Mouse (Mus musculus) hindbrain, embryonic 12.5 days (tissue): Measurements from ENCODE around the gene Tfb1m. TPM values are rescaled to one million over a fixed set of nuclear protein-coding genes. Genes with fewer than 3 reads are reported as not detected.

Source experiments
- ATAC-seq: fragments of 200-750 bp; cut with Nextera tagmentation; 2 replicates; pipeline ENCODE4 v1.8.0; 2017; ENCODE audit warnings: moderate TSS enrichment; ENCODE audit not compliant: low FRiP score
- H3K27ac ChIP-seq: fragments of 300-500 bp; sonication (generic); 2 replicates; pipeline ENCODE4 v1.5.1; 2016; ENCODE audit warnings: mild to moderate bottlenecking
- H3K27me3 ChIP-seq: fragments of 300-500 bp; sonication (generic); 2 replicates; pipeline ENCODE4 v1.6.1; 2016; ENCODE audit warnings: mild to moderate bottlenecking
- H3K36me3 ChIP-seq: fragments of 300-500 bp; sonication (generic); 2 replicates; pipeline ENCODE4 v1.6.1; 2016; ENCODE audit warnings: mild to moderate bottlenecking
- H3K4me1 ChIP-seq: fragments of 300-500 bp; sonication (generic); 2 replicates; pipeline ENCODE4 v1.6.1; 2016
- H3K4me2 ChIP-seq: fragments of 300-500 bp; sonication (generic); replicated peaks from 2 replicates; pipeline ENCODE4 v1.6.1; 2016; ENCODE audit warnings: mild to moderate bottlenecking
- H3K4me3 ChIP-seq: fragments of 300-500 bp; sonication (generic); 2 replicates; pipeline ENCODE4 v1.5.1; 2016; ENCODE audit warnings: mild to moderate bottlenecking
- H3K9ac ChIP-seq: fragments of 300-500 bp; sonication (generic); 2 replicates; pipeline ENCODE4 v1.6.1; 2016; ENCODE audit warnings: mild to moderate bottlenecking, moderate library complexity
- H3K9me3 ChIP-seq: fragments of 300-500 bp; sonication (generic); replicated peaks from 2 replicates; pipeline ENCODE4 v1.6.1; 2016; ENCODE audit warnings: mild to moderate bottlenecking
- WGBS: fragments of 180-500 bp; shearing (Covaris S2); methylation state at CpG from one replicate; pipeline ENCODE4 v1.1.7; 2016; 5-methylcytosine and 5-hydroxymethylcytosine counted together
- polyA plus RNA-seq: library from polyadenylated mRNA; unstranded; fragments of >200 nt; fragmentation: Nextera tagmentation; extraction: Ambion mirVana; gene quantifications from 2 replicates; pipeline ENCODE4 v1.2.1, GENCODE M21; 2016

Gene Tfb1m
- polyA plus RNA-seq, 1 experiment from 2014 or later, result 16.1 TPM

DNA sequence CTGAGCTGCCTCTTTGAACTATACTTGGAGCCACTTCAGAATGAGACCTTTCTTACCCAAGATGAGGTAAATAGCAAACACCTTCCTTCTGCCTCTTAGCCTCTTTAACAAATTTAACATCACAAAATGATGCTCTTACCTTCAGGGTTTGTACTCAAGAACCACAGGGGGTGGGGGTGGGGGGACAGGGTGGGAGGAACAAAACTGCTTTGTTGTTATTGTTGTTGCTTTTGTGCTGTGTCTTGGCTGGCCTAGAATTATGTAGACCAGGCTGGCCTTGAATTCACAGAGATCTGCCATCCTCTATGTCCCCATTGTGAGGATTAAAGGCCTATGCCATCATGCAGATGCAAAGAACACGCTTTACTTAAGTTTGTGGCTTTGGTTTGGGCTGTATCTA is 51.9 kb downstream of the Tfb1m start:
- Histone ChIP-seq H3K27ac (no peak overlapping the region), H3K36me3 (no peaks in the 10 kb centered on the region), H3K27me3 (no peaks in the 10 kb centered on the region), H3K9ac (no peak overlapping the region), H3K4me2 (no peak overlapping the region), H3K4me3 (no peak overlapping the region), H3K9me3 (no peaks in the 10 kb centered on the region), H3K4me1 (no peaks in the 10 kb centered on the region)
- no peak for ATAC-seq
- 83% methylated on average over 1 of the region's 1 CpGs for WGBS

DNA sequence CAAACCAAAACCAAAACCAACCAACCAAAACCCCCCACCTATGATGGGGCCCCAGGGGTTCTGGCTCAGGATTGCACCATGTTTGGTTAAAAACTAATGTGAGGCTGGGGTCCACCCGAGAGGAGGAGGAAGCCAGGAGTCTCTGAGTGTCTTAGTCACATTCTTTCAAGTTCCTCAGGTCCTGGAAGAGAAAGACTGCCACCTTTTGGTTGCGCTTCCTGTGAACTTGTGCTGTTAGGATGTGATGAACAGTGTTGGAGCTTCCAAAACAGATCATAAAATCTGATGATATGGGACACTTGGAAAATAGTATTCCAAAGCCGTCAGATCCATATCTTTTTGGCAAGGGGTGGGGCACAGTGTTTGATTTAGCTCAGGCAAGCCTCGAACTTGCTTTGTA is 56.6 kb downstream of the Tfb1m start:
- 86% methylated on average over 4 of the region's 4 CpGs for WGBS
- Histone ChIP-seq H3K9me3 (no peaks in the 10 kb centered on the region), H3K27me3 (no peaks in the 10 kb centered on the region), H3K27ac (no peak overlapping the region), H3K36me3 (no peaks in the 10 kb centered on the region), H3K4me3 (no peak overlapping the region), H3K9ac (no peak overlapping the region), H3K4me1 (no peaks in the 10 kb centered on the region), H3K4me2 (no peak overlapping the region)
- no peak for ATAC-seq

DNA sequence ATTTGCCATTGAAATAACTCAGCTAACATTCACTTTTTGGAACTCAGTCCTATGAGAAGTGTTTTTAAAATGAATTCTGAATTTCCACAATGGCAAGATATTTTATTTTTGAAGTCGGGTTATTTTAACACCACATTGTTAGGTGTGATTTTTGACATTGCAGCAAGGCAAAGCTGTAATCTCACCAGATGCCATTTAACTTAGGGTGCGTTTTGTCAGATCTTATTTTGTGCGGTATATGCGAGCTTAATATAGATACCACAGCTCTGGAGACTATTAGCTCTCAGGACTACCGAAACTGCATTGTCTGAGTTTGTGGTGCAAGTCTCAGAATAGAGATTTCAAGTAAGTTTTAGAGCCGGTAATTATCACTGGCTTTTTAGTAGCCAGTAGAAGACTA is 57.5 kb downstream of the Tfb1m start:
- H3K27ac ChIP-seq, result no peak overlapping the region
- H3K9ac ChIP-seq, result no peak overlapping the region
- no peaks in the 10 kb centered on the region for H3K9me3 ChIP-seq
- no peak overlapping the region for H3K4me3 ChIP-seq
- no peaks in the 10 kb centered on the region for H3K27me3 ChIP-seq
- no peaks in the 10 kb centered on the region for H3K36me3 ChIP-seq
- ATAC-seq, result no peak
- no peak overlapping the region for H3K4me2 ChIP-seq
- 95% methylated on average over 6 of the region's 6 CpGs for WGBS
- no peaks in the 10 kb centered on the region for H3K4me1 ChIP-seq

DNA sequence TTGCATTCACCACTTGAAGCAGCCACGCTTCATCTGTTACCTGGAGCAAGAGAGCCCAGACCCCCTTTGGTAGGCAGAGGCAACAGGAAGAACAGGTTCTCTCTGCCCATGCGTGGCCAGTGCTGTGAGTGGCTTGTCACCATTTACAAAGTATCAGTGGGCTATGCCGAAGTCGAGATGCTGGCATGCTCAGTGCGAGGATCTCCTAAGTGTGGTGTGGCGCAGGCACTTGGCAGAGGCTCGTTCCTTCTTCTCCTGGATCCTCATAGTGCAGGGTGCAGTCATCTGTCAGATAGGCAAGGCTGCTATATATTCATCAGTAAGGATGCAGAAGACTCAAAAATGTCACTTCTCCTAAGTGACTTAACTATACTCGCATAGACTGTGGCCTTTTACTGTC is 58.1 kb downstream of the Tfb1m start:
- H3K36me3 ChIP-seq, result no peaks in the 10 kb centered on the region
- WGBS, result 92% methylated on average over 8 of the region's 8 CpGs
- no peak for ATAC-seq
- H3K27me3 ChIP-seq, result no peaks in the 10 kb centered on the region
- H3K9me3 ChIP-seq, result no peaks in the 10 kb centered on the region
- no peak overlapping the region for H3K4me2 ChIP-seq
- no peak overlapping the region for H3K4me3 ChIP-seq
- H3K4me1 ChIP-seq, result no peaks in the 10 kb centered on the region
- no peak overlapping the region for H3K27ac ChIP-seq
- H3K9ac ChIP-seq, result no peak overlapping the region

DNA sequence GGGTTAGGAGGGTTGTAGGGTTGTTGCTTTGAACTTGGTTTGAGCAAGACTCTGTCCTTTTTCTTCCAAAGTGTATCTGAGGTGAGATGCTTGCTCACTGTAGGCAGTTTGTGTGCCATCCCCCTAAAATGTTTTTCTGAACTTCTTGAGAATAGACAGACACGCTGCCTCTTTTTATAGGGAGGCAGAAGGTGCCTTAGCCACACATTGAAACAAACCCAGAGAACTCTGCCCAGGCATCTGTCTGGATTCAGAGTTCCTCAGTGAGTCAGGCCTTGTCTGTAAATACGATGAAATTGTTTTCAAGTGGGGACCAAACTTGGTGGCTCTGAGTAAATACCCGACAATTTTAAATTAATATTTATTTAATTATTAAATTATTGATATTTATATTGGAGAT is 59.0 kb downstream of the Tfb1m start:
- 93% methylated on average over 3 of the region's 3 CpGs for WGBS
- H3K36me3 ChIP-seq, result no peaks in the 10 kb centered on the region
- H3K4me2 ChIP-seq, result no peak overlapping the region
- ATAC-seq, result no peak
- no peaks in the 10 kb centered on the region for H3K4me1 ChIP-seq
- no peaks in the 10 kb centered on the region for H3K27me3 ChIP-seq
- no peak overlapping the region for H3K4me3 ChIP-seq
- no peak overlapping the region for H3K9ac ChIP-seq
- no peaks in the 10 kb centered on the region for H3K9me3 ChIP-seq
- no peak overlapping the region for H3K27ac ChIP-seq

DNA sequence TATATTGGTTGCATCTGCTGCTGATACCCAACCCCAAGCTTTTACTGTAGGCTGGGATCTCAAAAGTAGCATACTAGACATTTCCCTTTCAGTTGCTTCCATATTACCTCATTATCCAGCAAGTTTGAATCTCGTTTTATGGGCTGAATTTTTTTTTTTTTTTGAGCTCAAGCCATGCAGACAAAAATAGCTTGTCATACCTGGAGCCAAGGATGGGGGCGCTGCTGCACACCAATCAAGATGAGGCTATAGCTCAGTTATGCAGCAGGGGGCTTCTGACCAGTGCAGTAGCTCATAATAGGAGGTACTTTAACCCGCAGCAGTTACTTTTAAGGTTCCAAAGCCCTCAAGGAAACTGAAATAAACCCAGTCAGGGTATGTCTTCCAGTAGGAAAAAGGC is 59.5 kb downstream of the Tfb1m start:
- Histone ChIP-seq H3K9me3 (no peaks in the 10 kb centered on the region), H3K36me3 (no peaks in the 10 kb centered on the region), H3K9ac (no peak overlapping the region), H3K4me3 (no peak overlapping the region), H3K27me3 (no peaks in the 10 kb centered on the region), H3K4me1 (no peaks in the 10 kb centered on the region), H3K27ac (no peak overlapping the region), H3K4me2 (no peak overlapping the region)
- WGBS, result 30% methylated on average over 3 of the region's 3 CpGs
- no peak for ATAC-seq

DNA sequence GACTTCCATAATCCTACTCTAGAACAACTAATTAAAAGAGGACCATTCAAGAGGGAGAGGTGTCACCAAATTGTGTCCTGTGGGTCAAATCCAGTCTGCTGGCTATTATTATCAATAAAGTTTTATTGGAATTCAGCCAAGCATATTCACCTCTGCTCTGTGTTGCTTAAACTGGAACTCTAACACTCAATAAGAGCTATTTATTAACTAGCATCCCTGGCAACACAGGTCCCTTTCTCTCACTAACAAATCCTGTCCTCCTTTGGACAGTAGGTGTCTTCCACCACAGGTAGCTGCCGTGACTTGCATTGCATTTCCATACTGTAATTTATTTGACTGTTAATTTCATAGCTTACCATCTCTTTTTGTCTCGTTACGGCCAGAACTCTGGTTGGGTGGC is 61.5 kb downstream of the Tfb1m start:
- no peak overlapping the region for H3K27ac ChIP-seq
- no peak overlapping the region for H3K4me2 ChIP-seq
- 96% methylated on average over 3 of the region's 3 CpGs for WGBS

DNA sequence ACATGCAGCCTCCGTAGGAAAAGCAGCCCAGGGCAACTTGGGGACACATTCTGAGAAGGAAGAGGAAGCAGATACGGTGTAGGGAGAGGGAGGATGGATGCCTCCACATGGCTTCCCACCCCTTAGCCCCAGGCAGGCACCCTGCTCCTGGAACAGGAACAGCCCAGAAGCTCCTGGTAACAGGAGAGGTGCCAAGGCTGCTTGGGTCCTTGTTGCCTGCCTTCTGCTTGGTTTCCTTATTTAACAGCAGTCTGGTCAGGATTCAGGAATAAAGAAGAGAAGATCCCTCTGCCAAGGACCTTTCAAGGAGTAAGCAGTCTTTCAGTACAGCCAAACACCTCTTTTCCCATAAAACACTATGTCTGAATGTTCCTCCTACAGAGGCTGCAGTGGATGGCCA is 62.0 kb downstream of the Tfb1m start:
- Histone ChIP-seq H3K9me3 (no peaks in the 10 kb centered on the region), H3K4me3 (no peak overlapping the region), H3K27ac (no peak overlapping the region), H3K9ac (no peak overlapping the region), H3K36me3 (no peaks in the 10 kb centered on the region), H3K27me3 (no peaks in the 10 kb centered on the region), H3K4me2 (no peak overlapping the region), H3K4me1 (no peaks in the 10 kb centered on the region)
- ATAC-seq, result no peak
- 69% methylated on average over 2 of the region's 2 CpGs for WGBS

More for the DNA sequence above, 61.5 kb downstream of the Tfb1m start:
- H3K4me3 ChIP-seq, result no peak overlapping the region
- ATAC-seq, result no peak
- H3K4me1 ChIP-seq, result no peaks in the 10 kb centered on the region
- H3K27me3 ChIP-seq, result no peaks in the 10 kb centered on the region
- H3K9ac ChIP-seq, result no peak overlapping the region
- no peaks in the 10 kb centered on the region for H3K9me3 ChIP-seq
- no peaks in the 10 kb centered on the region for H3K36me3 ChIP-seq

DNA sequence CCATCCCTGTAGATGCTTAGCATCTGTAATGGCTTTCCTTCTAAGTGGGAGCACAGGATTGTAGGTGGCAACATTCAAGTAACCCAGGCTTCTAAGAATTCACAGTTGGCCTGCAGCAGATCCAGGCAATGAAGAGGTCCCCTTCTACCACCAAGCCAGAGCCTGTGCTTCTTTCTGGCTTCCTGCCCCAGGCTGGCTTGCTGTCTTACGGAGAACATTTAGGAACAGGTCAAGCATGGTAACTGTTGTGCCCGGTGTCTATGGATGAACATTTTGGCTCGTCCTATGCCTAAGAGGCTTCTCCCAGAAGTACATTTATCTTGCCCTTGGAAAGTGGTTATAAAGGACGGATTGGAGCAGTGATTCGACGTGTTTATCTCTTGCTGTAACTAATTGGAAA is 65.9 kb downstream of the Tfb1m start:
- Histone ChIP-seq H3K36me3 (no peaks in the 10 kb centered on the region), H3K4me1 (no peaks in the 10 kb centered on the region), H3K9ac (no peak overlapping the region), H3K9me3 (no peaks in the 10 kb centered on the region), H3K4me3 (no peak overlapping the region), H3K27ac (no peak overlapping the region), H3K27me3 (no peaks in the 10 kb centered on the region), H3K4me2 (no peak overlapping the region)
- ATAC-seq, result no peak
- WGBS, result 91% methylated on average over 6 of the region's 6 CpGs

DNA sequence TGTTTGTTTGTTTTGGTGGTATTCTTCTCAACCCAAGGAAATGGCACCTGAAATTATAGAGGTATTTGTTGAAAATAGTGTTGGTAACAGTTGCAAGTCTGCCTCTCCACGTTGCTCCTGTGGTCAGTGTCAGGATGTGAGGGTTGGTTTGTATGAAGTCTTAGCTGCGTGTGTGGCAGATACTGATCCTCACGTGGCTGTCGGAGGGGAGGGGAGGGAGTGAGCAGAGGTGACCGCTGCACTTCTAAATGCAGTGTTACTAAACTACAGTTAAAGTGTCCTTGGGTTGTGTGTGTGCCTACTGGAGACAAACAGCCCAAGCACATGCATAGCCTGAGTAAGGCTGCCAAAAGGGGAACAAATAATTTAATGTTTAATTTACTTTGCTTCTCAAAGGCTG is 66.5 kb downstream of the Tfb1m start:
- H3K9me3 ChIP-seq, result no peaks in the 10 kb centered on the region
- H3K4me3 ChIP-seq, result no peak overlapping the region
- 66% methylated on average over 5 of the region's 5 CpGs for WGBS
- H3K4me1 ChIP-seq, result no peaks in the 10 kb centered on the region
- H3K36me3 ChIP-seq, result no peaks in the 10 kb centered on the region
- no peak overlapping the region for H3K4me2 ChIP-seq
- no peak overlapping the region for H3K27ac ChIP-seq
- ATAC-seq, result no peak
- no peak overlapping the region for H3K9ac ChIP-seq
- no peaks in the 10 kb centered on the region for H3K27me3 ChIP-seq

DNA sequence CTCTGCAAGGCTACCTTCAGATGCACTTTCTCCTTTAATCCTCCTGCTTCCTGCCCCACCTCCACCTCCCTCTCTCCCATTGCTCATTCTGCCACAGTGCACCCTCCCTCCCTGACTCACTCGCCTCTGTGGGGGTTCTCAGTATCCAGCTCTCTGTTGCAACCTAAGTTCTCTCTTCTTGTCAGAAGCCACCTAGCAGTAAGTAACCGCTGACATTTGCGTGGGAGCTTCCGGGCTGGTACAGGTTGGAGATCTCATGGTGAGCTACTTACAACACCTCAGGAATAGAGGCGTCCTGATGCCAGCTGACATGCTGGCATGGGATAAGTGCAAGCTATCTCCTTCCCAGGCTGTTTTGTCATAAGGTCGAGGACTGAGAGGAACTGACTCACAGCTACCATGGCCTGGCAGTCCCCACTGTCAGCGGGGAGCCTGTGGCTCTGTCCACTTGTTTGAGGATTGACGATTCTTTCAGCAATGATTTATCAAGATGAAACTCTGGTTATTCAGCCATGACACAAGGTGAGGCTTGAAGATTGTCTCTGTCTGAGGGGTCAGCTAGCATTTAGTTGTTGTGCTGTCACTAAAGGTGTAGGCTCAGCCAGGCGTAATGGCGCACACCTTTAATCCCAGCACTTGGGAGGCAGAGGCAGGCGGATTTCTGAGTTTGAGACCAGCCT is 67.2 kb downstream of the Tfb1m start:
- H3K9ac ChIP-seq, result no peak overlapping the region
- no peaks in the 10 kb centered on the region for H3K36me3 ChIP-seq
- no peak overlapping the region for H3K4me2 ChIP-seq
- 82% methylated on average over 11 of the region's 11 CpGs for WGBS
- H3K9me3 ChIP-seq, result no peaks in the 10 kb centered on the region
- H3K4me3 ChIP-seq, result no peak overlapping the region
- no peaks in the 10 kb centered on the region for H3K27me3 ChIP-seq
- no peak for ATAC-seq
- H3K27ac ChIP-seq, result no peak overlapping the region
- H3K4me1 ChIP-seq, result no peaks in the 10 kb centered on the region

DNA sequence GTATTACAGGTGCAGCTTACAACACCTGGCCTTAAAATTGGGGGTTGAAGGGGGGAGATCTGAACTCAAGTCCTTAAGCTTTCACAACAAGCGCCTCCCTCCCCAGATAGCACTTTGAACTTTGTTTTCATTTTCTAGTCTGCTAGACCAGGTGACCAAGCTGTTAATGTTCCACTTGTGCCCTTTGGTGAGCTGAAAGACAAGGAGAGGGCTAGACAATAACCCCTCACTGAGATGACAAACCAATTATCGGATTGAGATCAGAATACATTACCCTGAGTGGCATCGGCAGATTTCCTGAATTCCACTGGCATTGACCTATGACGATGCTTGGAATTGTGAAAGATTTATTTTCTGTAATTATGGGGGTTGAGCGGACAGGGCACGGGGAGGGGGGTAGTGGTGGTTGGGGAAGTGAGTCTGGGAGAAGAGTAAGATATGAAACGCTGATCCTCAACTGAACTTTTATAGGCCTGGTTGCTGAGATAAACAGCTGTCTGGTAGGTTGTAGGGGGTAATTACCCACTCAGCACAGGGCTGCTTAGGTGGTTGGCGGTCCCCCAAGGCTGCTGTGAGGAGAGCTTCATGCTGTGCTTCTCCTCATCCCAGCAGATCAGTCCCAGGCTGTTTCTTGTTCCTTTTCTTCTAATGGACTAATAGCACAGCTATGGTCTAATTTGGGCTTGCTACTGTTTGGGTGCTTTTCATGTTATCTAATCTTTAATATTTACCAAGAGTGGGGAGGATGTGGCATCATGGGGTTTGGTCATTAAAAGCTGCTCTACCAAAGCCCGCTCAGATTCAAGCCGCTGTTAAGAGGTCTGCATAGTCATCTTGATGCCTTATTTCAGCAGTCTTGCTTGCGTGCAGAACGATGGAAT is 69.6 kb downstream of the Tfb1m start:
- no peak overlapping the region for H3K4me2 ChIP-seq
- H3K9me3 ChIP-seq, result no peaks in the 10 kb centered on the region
- H3K4me1 ChIP-seq, result no peaks in the 10 kb centered on the region
- no peak overlapping the region for H3K4me3 ChIP-seq
- no peak overlapping the region for H3K27ac ChIP-seq
- 81% methylated on average over 12 of the region's 12 CpGs for WGBS
- ATAC-seq, result no peak
- no peak overlapping the region for H3K9ac ChIP-seq
- H3K27me3 ChIP-seq, result no peaks in the 10 kb centered on the region
- no peaks in the 10 kb centered on the region for H3K36me3 ChIP-seq

DNA sequence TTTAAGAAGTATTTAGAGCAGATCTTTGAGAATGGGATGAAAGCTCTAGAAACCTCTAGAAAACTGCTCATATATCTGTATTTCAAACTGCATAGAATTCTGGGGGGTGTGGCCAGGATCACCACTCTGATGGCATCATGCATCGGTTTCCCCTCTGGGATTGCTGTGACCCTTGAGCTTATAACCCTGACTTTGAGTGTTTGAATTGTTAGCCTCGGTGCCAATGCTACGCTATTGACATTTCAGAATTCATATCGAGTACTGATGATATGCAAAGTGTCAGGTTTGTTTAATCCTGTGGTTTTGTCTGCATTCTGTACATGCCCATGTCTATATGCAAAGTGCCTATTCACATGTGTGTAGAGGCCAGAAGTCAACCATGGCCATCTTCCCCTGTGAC is 70.4 kb downstream of the Tfb1m start:
- Histone ChIP-seq H3K9me3 (no peaks in the 10 kb centered on the region), H3K9ac (no peak overlapping the region), H3K4me1 (no peaks in the 10 kb centered on the region), H3K4me3 (no peak overlapping the region), H3K4me2 (no peak overlapping the region), H3K27me3 (no peaks in the 10 kb centered on the region), H3K27ac (no peak overlapping the region), H3K36me3 (no peaks in the 10 kb centered on the region)
- no peak for ATAC-seq
- WGBS, result 92% methylated on average over 4 of the region's 4 CpGs
